Mouse (Mus musculus) kidney, postnatal 0 days (tissue): ENCODE results near the gene Mob3c. TPM values are rescaled to one million over a fixed set of nuclear protein-coding genes. Genes with fewer than 3 reads are reported as not detected.

ENCODE experiments used
- ATAC-seq: fragments of 200-750 bp; cut with Nextera tagmentation; replicated peaks from 2 replicates; pipeline ENCODE4 v1.8.0; 2017; ENCODE audit warnings: low read depth, moderate number of reproducible peaks, moderate TSS enrichment, moderate library complexity; ENCODE audit not compliant: low FRiP score
- DNase-seq: peaks from one replicate; pipeline ENCODE4 v3.0.0-alpha.2; 2016; ENCODE audit warnings: low spot score
- H3K27ac ChIP-seq: fragments of 300-500 bp; sonication (generic); 2 replicates; pipeline ENCODE4 v1.5.1; 2014; ENCODE audit warnings: mild to moderate bottlenecking
- H3K27me3 ChIP-seq: fragments of 300-500 bp; sonication (generic); 2 replicates; pipeline ENCODE4 v1.6.1; 2014; ENCODE audit warnings: low read length, mixed read lengths; ENCODE audit not compliant: insufficient read depth
- H3K36me3 ChIP-seq: fragments of 300-500 bp; sonication (generic); 2 replicates; pipeline ENCODE4 v1.6.1; 2014; ENCODE audit warnings: low read length, mixed read lengths; ENCODE audit not compliant: insufficient read depth
- H3K4me1 ChIP-seq: fragments of 300-500 bp; sonication (generic); replicated peaks from 2 replicates; pipeline ENCODE4 v1.6.1; 2014; ENCODE audit warnings: antibody characterized with exemption, low read length, mixed read lengths; ENCODE audit not compliant: insufficient read depth
- H3K4me2 ChIP-seq: fragments of 300-500 bp; sonication (generic); 2 replicates; pipeline ENCODE4 v1.6.1; 2014; ENCODE audit warnings: mild to moderate bottlenecking, low read length, moderate library complexity, mixed read lengths
- H3K4me3 ChIP-seq: fragments of 300-500 bp; sonication (generic); replicated peaks from 2 replicates; pipeline ENCODE4 v1.5.1; 2014; ENCODE audit warnings: low read depth, low read length
- H3K9ac ChIP-seq: fragments of 300-500 bp; sonication (generic); 2 replicates; pipeline ENCODE4 v1.6.1; 2014; ENCODE audit warnings: low read depth, low read length
- H3K9me3 ChIP-seq: fragments of 300-500 bp; sonication (generic); replicated peaks from 2 replicates; pipeline ENCODE4 v1.6.1; 2016; ENCODE audit warnings: low read length, inconsistent platforms, mixed read lengths
- CTCF ChIP-seq: IDR thresholded peaks from 2 replicates; pipeline ENCODE4 v1.5.1; 2016; ENCODE audit warnings: antibody characterized with exemption, low read depth, mild to moderate bottlenecking, moderate library complexity
- WGBS: fragments of 180-500 bp; shearing (Covaris S2); extraction: QIAGEN DNeasy Blood & Tissue Kit; methylation state at CpG from one replicate; pipeline ENCODE4 v1.1.7; 2014; 5-methylcytosine and 5-hydroxymethylcytosine counted together
- polyA plus RNA-seq: library from polyadenylated mRNA; unstranded; fragments of >200 nt; fragmentation: Nextera tagmentation; extraction: Ambion mirVana; gene quantifications from 2 replicates; pipeline ENCODE4 v1.2.1, GENCODE M21; 2015

Gene Mob3c
- polyA plus RNA-seq, 1 experiment from 2014 or later, result 7.4 TPM

GRCm38 (mm10) chr4:115785511-115786034 is 42.3 kb upstream of the Mob3c start:
- Histone ChIP-seq H3K27me3 (no peaks in the 10 kb centered on the region), H3K36me3 (peaks cover 6% of the 10 kb centered on the region; the same call in 1 of the 2 replicates), H3K4me1 (peaks cover 5% of the 10 kb centered on the region; the same call in 1 of the 2 replicates), H3K9me3 (no peaks in the 10 kb centered on the region), H3K9ac (peak overlapping the region; percentile 83), H3K27ac (peak overlapping the region; percentile 54; the same call in 1 of the 2 replicates), H3K4me3 (peak overlapping the region; percentile 82), H3K4me2 (peak overlapping the region; percentile 86)
- no peak for DNase-seq
- TF ChIP-seq CTCF, result no peak
- ATAC-seq, result peak; percentile 58; the same call in 1 of the 2 replicates
- 46% methylated on average over 7 of the region's 7 CpGs for WGBS

- no peak for TF ChIP-seq CTCF
- Histone ChIP-seq H3K9ac (no peak overlapping the region), H3K4me1 (peaks cover 2% of the 10 kb centered on the region; the same call in 1 of the 2 replicates), H3K27me3 (no peaks in the 10 kb centered on the region), H3K36me3 (peaks cover 21% of the 10 kb centered on the region), H3K4me3 (no peak overlapping the region), H3K4me2 (no peak overlapping the region), H3K9me3 (no peaks in the 10 kb centered on the region), H3K27ac (no peak overlapping the region)
- ATAC-seq (no peak), DNase-seq (no peak)
- 70% methylated on average over 3 of the region's 3 CpGs for WGBS
Measured at GRCm38 (mm10) chr4:115790864-115791263, 37.0 kb upstream of the Mob3c start.

- Histone ChIP-seq H3K4me1 (no peaks in the 10 kb centered on the region), H3K9ac (no peak overlapping the region), H3K27me3 (no peaks in the 10 kb centered on the region), H3K4me2 (no peak overlapping the region), H3K36me3 (peaks cover 42% of the 10 kb centered on the region), H3K4me3 (no peak overlapping the region), H3K27ac (no peak overlapping the region), H3K9me3 (no peaks in the 10 kb centered on the region)
- DNase-seq (peak; percentile 41), ATAC-seq (no peak)
- no peak for TF ChIP-seq CTCF
- WGBS, result 39% methylated on average over 3 of the region's 3 CpGs
Measured at GRCm38 (mm10) chr4:115795360-115795759, 32.5 kb upstream of the Mob3c start.

DNA sequence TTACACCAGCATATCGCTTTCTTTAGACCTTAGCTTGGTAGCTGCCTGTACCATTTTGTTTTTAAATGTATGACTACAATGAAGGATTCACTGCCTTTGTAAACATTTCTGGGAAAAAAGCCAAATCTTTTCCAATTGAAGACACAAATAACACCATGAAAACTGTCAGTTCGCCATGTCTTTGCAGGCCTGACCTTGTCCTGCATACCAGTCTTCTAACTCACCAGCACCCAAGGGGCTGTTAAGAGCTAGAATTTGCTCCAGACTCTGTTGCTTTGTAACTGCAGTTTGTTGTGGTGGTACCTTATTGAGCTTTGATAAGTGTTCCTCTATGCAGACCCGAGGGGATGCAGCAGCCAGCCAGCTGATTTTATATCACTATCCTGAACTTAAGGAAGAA is 27.9 kb upstream of the Mob3c start:
- DNase-seq, result no peak
- H3K36me3 ChIP-seq, result peaks cover 43% of the 10 kb centered on the region
- no peak for ATAC-seq

DNA sequence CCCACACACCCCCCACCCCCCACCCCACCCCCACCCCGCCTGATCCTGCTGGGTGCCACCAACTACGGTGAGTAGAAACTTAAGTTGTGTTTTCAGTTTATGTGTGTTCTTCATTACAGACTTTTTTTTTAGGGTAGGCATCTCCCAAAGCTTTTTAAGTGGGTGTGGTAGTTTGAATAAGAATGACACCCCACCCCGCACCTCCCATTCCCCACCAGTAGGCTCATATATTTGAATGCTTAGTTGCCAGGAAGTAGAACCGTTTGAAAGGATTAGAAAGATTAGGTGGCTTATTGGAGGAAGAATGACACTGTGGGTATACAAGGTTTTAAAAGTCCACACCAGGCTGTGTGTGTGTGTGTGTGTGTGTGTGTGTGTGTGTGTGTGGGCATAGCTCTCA is 15.6 kb upstream of the Mob3c start:
- no peaks in the 10 kb centered on the region for H3K4me1 ChIP-seq
- no peak for DNase-seq
- no peaks in the 10 kb centered on the region for H3K9me3 ChIP-seq
- no peak for TF ChIP-seq CTCF
- ATAC-seq, result no peak
- H3K4me2 ChIP-seq, result no peak overlapping the region
- no peak overlapping the region for H3K27ac ChIP-seq
- WGBS, result 94% methylated on average over 4 of the region's 4 CpGs
- peaks cover 28% of the 10 kb centered on the region for H3K36me3 ChIP-seq
- H3K27me3 ChIP-seq, result no peaks in the 10 kb centered on the region
- H3K9ac ChIP-seq, result no peak overlapping the region
- H3K4me3 ChIP-seq, result no peak overlapping the region

More for the DNA sequence above, 27.9 kb upstream of the Mob3c start:
- H3K4me3 ChIP-seq, result no peak overlapping the region
- no peak overlapping the region for H3K4me2 ChIP-seq
- no peak for TF ChIP-seq CTCF
- H3K9me3 ChIP-seq, result no peaks in the 10 kb centered on the region
- H3K27ac ChIP-seq, result no peak overlapping the region
- no peaks in the 10 kb centered on the region for H3K4me1 ChIP-seq
- no peak overlapping the region for H3K9ac ChIP-seq
- WGBS, result 76% methylated on average over 3 of the region's 3 CpGs
- H3K27me3 ChIP-seq, result no peaks in the 10 kb centered on the region

GRCm38 (mm10) chr4:115815606-115816005 is 12.3 kb upstream of the Mob3c start:
- H3K27me3 ChIP-seq, result no peaks in the 10 kb centered on the region
- no peak for ATAC-seq

GRCm38 (mm10) chr4:115820199-115820598 is 7.7 kb upstream of the Mob3c start:
- H3K9ac ChIP-seq, result no peak overlapping the region
- no peak for DNase-seq
- H3K4me1 ChIP-seq, result no peaks in the 10 kb centered on the region
- H3K4me3 ChIP-seq, result no peak overlapping the region
- no peak overlapping the region for H3K27ac ChIP-seq
- no peaks in the 10 kb centered on the region for H3K9me3 ChIP-seq
- WGBS, result 65% methylated on average over 3 of the region's 3 CpGs
- ATAC-seq, result no peak
- no peaks in the 10 kb centered on the region for H3K27me3 ChIP-seq
- peaks cover 5% of the 10 kb centered on the region; the same call in 1 of the 2 replicates for H3K36me3 ChIP-seq
- TF ChIP-seq CTCF, result no peak
- H3K4me2 ChIP-seq, result no peak overlapping the region

More at GRCm38 (mm10) chr4:115815606-115816005, 12.3 kb upstream of the Mob3c start:
- no peak for DNase-seq
- whole genome bisulfite sequencing, result 90% methylated on average over 5 of the region's 5 CpGs
- Histone ChIP-seq H3K27ac (no peak overlapping the region), H3K36me3 (peaks cover 25% of the 10 kb centered on the region), H3K4me1 (no peaks in the 10 kb centered on the region), H3K9me3 (no peaks in the 10 kb centered on the region), H3K4me3 (no peak overlapping the region), H3K4me2 (no peak overlapping the region), H3K9ac (no peak overlapping the region)
- no peak for TF ChIP-seq CTCF
